Mouse (Mus musculus): ENCODE data around the gene Chd3. TPM values are rescaled to one million over a fixed set of nuclear protein-coding genes. Genes with fewer than 3 reads are reported as not detected.
"Not testable (repeated sequence)": the region's sequence is repeated elsewhere in the genome, so short reads cannot be mapped to it uniquely, and the experiment has no call there.

Chd3 gene
- total RNA-seq, 1 experiment from 2014 or later: 159 TPM

GRCm38 (mm10) chr11:69331152-69331551, 38.1 kb downstream of the Chd3 start:
- no peak for ATAC-seq (ENCODE audit: extremely low read depth, insufficient number of reproducible peaks, low FRiP score, poor library complexity, severe bottlenecking)

GRCm38 (mm10) chr11:69328517-69328916, 40.7 kb downstream of the Chd3 start:
- no peak for ATAC-seq (ENCODE audit: extremely low read depth, insufficient number of reproducible peaks, low FRiP score, poor library complexity, severe bottlenecking)

- no peak for ATAC-seq (ENCODE audit: extremely low read depth, insufficient number of reproducible peaks, low FRiP score, poor library complexity, severe bottlenecking)
These were observed 41.6 kb downstream of the Chd3 start for GRCm38 (mm10) chr11:69327648-69328047.

- ATAC-seq (ENCODE audit: extremely low read depth, insufficient number of reproducible peaks, low FRiP score, poor library complexity, severe bottlenecking): no peak
These were observed 42.1 kb downstream of the Chd3 start for GRCm38 (mm10) chr11:69327157-69327442.

GRCm38 (mm10) chr11:69326408-69327156, 42.6 kb downstream of the Chd3 start:
- no peak for ATAC-seq (ENCODE audit: extremely low read depth, insufficient number of reproducible peaks, low FRiP score, poor library complexity, severe bottlenecking)

GRCm38 (mm10) chr11:69325628-69326407, 43.4 kb downstream of the Chd3 start, which contains the start of gene Kcnab3:
Gene Kcnab3, plus strand, starts transcription at chr11:69326258.
- peak; percentile 70 for ATAC-seq (ENCODE audit: extremely low read depth, insufficient number of reproducible peaks, low FRiP score, poor library complexity, severe bottlenecking)

GRCm38 (mm10) chr11:69324749-69325148, 44.5 kb downstream of the Chd3 start:
- ATAC-seq (ENCODE audit: extremely low read depth, insufficient number of reproducible peaks, low FRiP score, poor library complexity, severe bottlenecking): no peak

GRCm38 (mm10) chr11:69323667-69324111, 45.5 kb downstream of the Chd3 start, which contains the start of the genes Cntrob and Trappc1:
Gene Cntrob, minus strand, starts transcription at chr11:69323775.
Gene Trappc1, plus strand, starts transcription at chr11:69323980.
- peak; percentile 84 for ATAC-seq (ENCODE audit: extremely low read depth, insufficient number of reproducible peaks, low FRiP score, poor library complexity, severe bottlenecking)

GRCm38 (mm10) chr11:69322693-69323471, 46.3 kb downstream of the Chd3 start:
- no peak for ATAC-seq (ENCODE audit: extremely low read depth, insufficient number of reproducible peaks, low FRiP score, poor library complexity, severe bottlenecking)

- ATAC-seq (ENCODE audit: extremely low read depth, insufficient number of reproducible peaks, low FRiP score, poor library complexity, severe bottlenecking): no peak
These were observed 47.2 kb downstream of the Chd3 start for GRCm38 (mm10) chr11:69322010-69322409.

- ATAC-seq (ENCODE audit: extremely low read depth, insufficient number of reproducible peaks, low FRiP score, poor library complexity, severe bottlenecking): no peak
These were observed 47.6 kb downstream of the Chd3 start for GRCm38 (mm10) chr11:69321580-69321979.

- not testable (repeated sequence) for ATAC-seq (ENCODE audit: extremely low read depth, insufficient number of reproducible peaks, low FRiP score, poor library complexity, severe bottlenecking)
These were observed 51.2 kb downstream of the Chd3 start for GRCm38 (mm10) chr11:69318000-69318399.

- no peak for ATAC-seq (ENCODE audit: extremely low read depth, insufficient number of reproducible peaks, low FRiP score, poor library complexity, severe bottlenecking)
These were observed 52.8 kb downstream of the Chd3 start for GRCm38 (mm10) chr11:69316361-69316760.

- ATAC-seq (ENCODE audit: extremely low read depth, insufficient number of reproducible peaks, low FRiP score, poor library complexity, severe bottlenecking): no peak
These were observed 57.9 kb downstream of the Chd3 start for GRCm38 (mm10) chr11:69311266-69311665.

GRCm38 (mm10) chr11:69306039-69306438, 63.2 kb downstream of the Chd3 start:
- no peak for ATAC-seq (ENCODE audit: extremely low read depth, insufficient number of reproducible peaks, low FRiP score, poor library complexity, severe bottlenecking)

- peak; percentile 70; the same call in 1 of the 2 replicates for ATAC-seq (ENCODE audit: extremely low read depth, insufficient number of reproducible peaks, low FRiP score, poor library complexity, severe bottlenecking)
These were observed 63.9 kb downstream of the Chd3 start for GRCm38 (mm10) chr11:69305291-69305690.

- ATAC-seq (ENCODE audit: extremely low read depth, insufficient number of reproducible peaks, low FRiP score, poor library complexity, severe bottlenecking): no peak
These were observed 66.4 kb downstream of the Chd3 start for GRCm38 (mm10) chr11:69302817-69303216.

GRCm38 (mm10) chr11:69298231-69298630, 71.0 kb downstream of the Chd3 start:
- ATAC-seq (ENCODE audit: extremely low read depth, insufficient number of reproducible peaks, low FRiP score, poor library complexity, severe bottlenecking): no peak

GRCm38 (mm10) chr11:69297799-69298198, 71.4 kb downstream of the Chd3 start:
- ATAC-seq (ENCODE audit: extremely low read depth, insufficient number of reproducible peaks, low FRiP score, poor library complexity, severe bottlenecking): no peak

All from neutrophil, adult 5-6 weeks (primary cell).